Mouse (Mus musculus) limb, embryonic 10.5 days (tissue): Measurements from ENCODE around the gene Olfr138. TPM values are rescaled to one million over a fixed set of nuclear protein-coding genes. Genes with fewer than 3 reads are reported as not detected.

Experiments
- DNase-seq: peaks from one replicate; pipeline ENCODE4 v3.0.0-alpha.2; 2017; ENCODE audit warnings: low spot score
- H3K27ac ChIP-seq: fragments of 300-500 bp; sonication (generic); 2 replicates; pipeline ENCODE4 v1.5.1; 2016; ENCODE audit warnings: mild to moderate bottlenecking
- H3K27me3 ChIP-seq: fragments of 300-500 bp; sonication (generic); 2 replicates; pipeline ENCODE4 v1.6.1; 2016; ENCODE audit warnings: low read depth, mild to moderate bottlenecking; ENCODE audit not compliant: poor library complexity, severe bottlenecking
- H3K36me3 ChIP-seq: fragments of 300-500 bp; sonication (generic); 2 replicates; pipeline ENCODE4 v1.6.1; 2016; ENCODE audit warnings: mild to moderate bottlenecking, moderate library complexity
- H3K4me1 ChIP-seq: fragments of 300-500 bp; sonication (generic); 2 replicates; pipeline ENCODE4 v1.6.1; 2016
- H3K4me3 ChIP-seq: fragments of 300-500 bp; sonication (generic); 2 replicates; pipeline ENCODE4 v1.5.1; 2016; ENCODE audit warnings: mild to moderate bottlenecking, moderate library complexity
- H3K9me3 ChIP-seq: fragments of 300-500 bp; sonication (generic); replicated peaks from 2 replicates; pipeline ENCODE4 v1.6.1; 2016; ENCODE audit warnings: mild to moderate bottlenecking
- WGBS: fragments of 180-500 bp; shearing (Covaris S2); methylation state at CpG from one replicate; pipeline ENCODE4 v1.1.7; 2016; 5-methylcytosine and 5-hydroxymethylcytosine counted together
- polyA plus RNA-seq: library from polyadenylated mRNA; unstranded; fragments of >200 nt; fragmentation: Nextera tagmentation; extraction: Ambion mirVana; gene quantifications from 2 replicates; pipeline ENCODE4 v1.2.1, GENCODE M21; 2016

Olfr138 gene
- not detected in 2 replicates for polyA plus RNA-seq

GRCm38 (mm10) chr17:38260735-38261134 lies at the start of gene Olfr138:
Gene Olfr138 (plus strand): TSS chr17:38261035.
- Histone ChIP-seq H3K4me3 (no peak within 1 kb of the TSS), H3K9me3 (no peaks in the 10 kb centered on the region)
- WGBS = 86% methylated on average over 1 of the region's 1 CpGs

GRCm38 (mm10) chr17:38307470-38307869 lies 46.6 kb downstream of the Olfr138 start, which contains the start of gene Olfr137:
Gene Olfr137 (minus strand): TSS chr17:38307570.
- DNase-seq = no peak
- no peaks in the 10 kb centered on the region for H3K36me3 ChIP-seq
- H3K9me3 ChIP-seq = peaks cover 3% of the 10 kb centered on the region; the same call in 1 of the 2 replicates
- H3K4me3 ChIP-seq = no peak within 1 kb of the TSS
- no peaks in the 10 kb centered on the region for H3K27me3 ChIP-seq
- H3K27ac ChIP-seq = no peak within 1 kb of the TSS
- no peaks in the 10 kb centered on the region for H3K4me1 ChIP-seq

More at GRCm38 (mm10) chr17:38260735-38261134, at the start of gene Olfr138:
- H3K27ac ChIP-seq = no peak within 1 kb of the TSS
- no peaks in the 10 kb centered on the region for H3K27me3 ChIP-seq
- H3K4me1 ChIP-seq = no peaks in the 10 kb centered on the region
- no peak for DNase-seq
- H3K36me3 ChIP-seq = no peaks in the 10 kb centered on the region

Other genes with a start within 250 kb of the Olfr138 start
- gene Olfr129, start 201.0 kb upstream of the Olfr138 start, polyA plus RNA-seq = not detected in 2 replicates
- not detected in 2 replicates for gene Olfr130, start 197.1 kb upstream of the Olfr138 start, polyA plus RNA-seq
- not detected in 2 replicates for gene Olfr131, start 172.3 kb upstream of the Olfr138 start, polyA plus RNA-seq
- gene Olfr132, start 126.5 kb upstream of the Olfr138 start, polyA plus RNA-seq = not detected in 2 replicates
- gene Olfr133, start 115.8 kb upstream of the Olfr138 start, polyA plus RNA-seq = not detected in 2 replicates
- gene Olfr134, start 89.6 kb upstream of the Olfr138 start, polyA plus RNA-seq = not detected in 2 replicates
- not detected in 2 replicates for gene Olfr135, start 56.7 kb upstream of the Olfr138 start, polyA plus RNA-seq
- not detected in 2 replicates for gene Olfr137, start 46.5 kb downstream of the Olfr138 start, polyA plus RNA-seq
- not detected in 2 replicates for gene Olfr136, start 68.8 kb downstream of the Olfr138 start, polyA plus RNA-seq
- gene Esp36, start 159.2 kb downstream of the Olfr138 start, polyA plus RNA-seq = not detected in 2 replicates